Mouse (Mus musculus) embryonic fibroblast, embryonic 13.5 days (primary cell): Measurements from ENCODE around the gene Pdss2.

Source experiments
- CTCF ChIP-seq: IDR thresholded peaks from 2 replicates; pipeline ENCODE4 v1.5.1; 2011; ENCODE audit warnings: mild to moderate bottlenecking, control low read depth, low read length, moderate library complexity, borderline replicate concordance; ENCODE audit not compliant: insufficient read depth
- POLR2A ChIP-seq: IDR thresholded peaks from 2 replicates; pipeline ENCODE4 v1.6.1; 2011; ENCODE audit warnings: low read depth, mild to moderate bottlenecking, control low read depth, low read length, moderate library complexity

GRCm38 (mm10) chr10:43483426-43483995 is 262.2 kb downstream of the Pdss2 start:
- TF ChIP-seq CTCF (no peak), POLR2A (no peak)
